Mouse (Mus musculus): ENCODE results near the gene Cox19. TPM values are rescaled to one million over a fixed set of nuclear protein-coding genes. Genes with fewer than 3 reads are reported as not detected.
"Not testable (repeated sequence)": the region's sequence is repeated elsewhere in the genome, so short reads cannot be mapped to it uniquely, and the experiment has no call there.

Cox19 gene
- polyA plus RNA-seq, 1 experiment: 250 TPM

DNA sequence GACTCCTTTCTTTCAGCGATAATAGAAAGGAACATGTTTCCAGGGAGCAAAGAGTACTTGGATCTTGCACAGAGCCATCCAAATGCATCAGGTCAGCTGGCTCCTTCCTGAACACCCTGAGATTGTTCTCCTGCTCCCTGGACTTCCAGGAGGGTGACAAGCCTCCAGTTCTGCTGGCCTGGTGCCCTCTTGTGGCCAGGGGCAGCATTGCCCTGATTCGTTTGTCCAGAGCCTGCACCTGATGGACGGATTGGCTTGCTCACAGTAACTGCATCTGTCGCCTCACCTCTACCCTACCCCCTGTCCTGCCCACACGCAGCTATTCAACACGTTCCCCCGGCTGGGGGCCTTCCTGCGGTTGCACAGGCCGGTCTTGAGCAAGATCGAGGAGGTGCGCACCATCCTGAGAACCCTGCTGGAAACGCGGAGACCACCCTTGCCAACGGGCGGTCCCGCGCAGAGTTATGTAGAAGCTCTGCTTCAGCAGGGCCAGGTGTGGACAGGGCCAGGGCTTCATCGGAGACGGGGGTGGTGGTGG, 4.1 kb upstream of the Cox19 start:
- no peak overlapping the region for H3K27ac ChIP-seq (replicated peaks; ENCODE audit: low read depth, low read length)
- H3K4me1 ChIP-seq (ENCODE audit: control insufficient read depth, insufficient read depth, insufficient read length, low read length): no peaks in the 10 kb centered on the region
- H3K4me3 ChIP-seq (ENCODE audit: insufficient read depth, low read depth, low read length): no peak overlapping the region

DNA sequence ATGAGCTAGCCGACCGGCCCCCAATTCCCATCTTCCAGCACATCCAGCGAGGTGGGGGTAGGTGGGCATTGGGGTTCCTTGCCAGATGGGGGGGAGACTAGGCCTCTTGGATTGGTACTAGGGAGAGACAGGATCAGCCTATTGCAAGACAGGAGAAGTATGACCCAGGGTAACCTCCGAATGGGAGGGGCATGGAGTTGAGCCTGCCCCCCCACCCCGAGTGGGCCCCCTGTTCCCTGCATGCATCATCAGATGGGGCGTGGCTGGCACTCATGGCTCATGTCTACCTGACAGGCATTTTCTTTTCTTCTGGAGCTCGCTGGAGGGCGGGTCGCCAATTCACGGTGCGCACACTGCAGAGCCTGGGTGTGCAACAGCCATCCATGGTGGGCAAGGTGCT, 2.7 kb upstream of the Cox19 start:
- Histone ChIP-seq H3K27ac (replicated peaks; ENCODE audit: low read depth, low read length) (no peak overlapping the region), H3K4me3 (ENCODE audit: insufficient read depth, low read depth, low read length) (no peak overlapping the region), H3K4me1 (ENCODE audit: control insufficient read depth, insufficient read depth, insufficient read length, low read length) (no peaks in the 10 kb centered on the region)

DNA sequence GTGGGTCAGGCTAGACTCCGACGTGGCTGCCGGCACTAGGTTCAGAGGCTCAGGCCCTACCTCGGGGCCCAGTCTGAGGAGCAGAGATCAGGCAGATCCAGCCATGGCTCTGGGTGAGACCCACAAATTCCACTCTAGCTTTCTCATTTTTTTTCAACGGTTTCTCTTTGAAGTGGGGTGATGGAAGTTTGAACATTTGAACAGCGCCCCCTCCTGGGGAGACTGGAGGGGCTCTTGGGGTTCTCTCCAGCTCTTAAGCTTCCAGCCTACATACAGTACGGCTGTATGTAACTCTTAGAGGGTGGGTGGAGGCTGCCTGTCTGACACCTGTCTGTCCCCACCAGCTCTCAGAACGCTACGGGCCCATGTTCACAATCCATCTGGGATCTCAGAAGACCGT, 2.3 kb upstream of the Cox19 start:
- Histone ChIP-seq H3K4me1 (ENCODE audit: control insufficient read depth, insufficient read depth, insufficient read length, low read length) (no peaks in the 10 kb centered on the region), H3K27ac (replicated peaks; ENCODE audit: low read depth, low read length) (no peak overlapping the region), H3K4me3 (ENCODE audit: insufficient read depth, low read depth, low read length) (no peak overlapping the region)

DNA sequence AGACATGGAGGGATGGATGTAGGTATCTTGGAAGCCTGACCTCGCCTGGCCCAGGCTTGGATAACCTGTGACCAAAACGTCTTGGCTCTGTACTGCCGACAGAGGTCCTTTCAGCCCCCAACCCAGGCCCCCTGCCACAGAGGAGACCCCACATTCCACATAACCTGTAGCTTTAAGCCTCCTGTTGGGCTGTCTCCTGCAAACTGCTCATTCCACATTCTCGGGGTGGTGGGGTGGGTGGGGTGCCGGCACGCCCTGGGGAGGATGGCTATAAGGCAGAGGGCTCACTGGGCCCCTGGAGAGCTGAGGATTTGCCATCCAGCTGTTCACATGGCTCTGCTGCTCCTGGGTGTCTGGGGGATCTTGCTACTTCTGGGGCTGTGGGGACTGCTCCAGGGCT, 1.1 kb upstream of the Cox19 start, which contains the start of gene Cyp2w1:
Gene Cyp2w1, plus strand, starts transcription at position 301 of the 400 bp plus-strand sequence.
- no peak within 1 kb of the TSS for H3K27ac ChIP-seq (replicated peaks; ENCODE audit: low read depth, low read length)
- H3K4me3 ChIP-seq (ENCODE audit: insufficient read depth, low read depth, low read length): no peak within 1 kb of the TSS
- H3K4me1 ChIP-seq (ENCODE audit: control insufficient read depth, insufficient read depth, insufficient read length, low read length): no peaks in the 10 kb centered on the region

DNA sequence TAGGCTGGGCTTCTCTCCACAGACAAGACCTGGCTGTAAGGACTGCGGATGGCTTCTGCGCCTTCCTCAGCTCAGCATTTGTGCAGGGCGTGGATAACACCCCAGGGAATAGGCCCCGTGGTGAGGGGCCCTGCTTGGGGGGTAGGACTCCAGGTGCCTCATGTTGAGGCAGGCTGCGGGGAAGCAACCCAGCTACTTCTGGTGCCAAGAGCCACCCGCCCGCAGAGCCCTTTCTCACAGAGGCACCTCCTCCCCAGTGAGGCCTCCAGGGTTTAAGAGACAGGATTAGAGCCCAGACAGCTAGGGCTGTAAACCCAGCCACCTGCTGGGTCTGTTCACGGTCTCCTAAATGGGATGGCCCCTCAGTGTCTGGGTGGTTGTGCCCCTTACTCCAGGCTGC, 410 bp upstream of the Cox19 start:
- Histone ChIP-seq H3K4me1 (ENCODE audit: control insufficient read depth, insufficient read depth, insufficient read length, low read length) (no peaks in the 10 kb centered on the region), H3K4me3 (ENCODE audit: insufficient read depth, low read depth, low read length) (no peak overlapping the region), H3K27ac (replicated peaks; ENCODE audit: low read depth, low read length) (no peak overlapping the region)

DNA sequence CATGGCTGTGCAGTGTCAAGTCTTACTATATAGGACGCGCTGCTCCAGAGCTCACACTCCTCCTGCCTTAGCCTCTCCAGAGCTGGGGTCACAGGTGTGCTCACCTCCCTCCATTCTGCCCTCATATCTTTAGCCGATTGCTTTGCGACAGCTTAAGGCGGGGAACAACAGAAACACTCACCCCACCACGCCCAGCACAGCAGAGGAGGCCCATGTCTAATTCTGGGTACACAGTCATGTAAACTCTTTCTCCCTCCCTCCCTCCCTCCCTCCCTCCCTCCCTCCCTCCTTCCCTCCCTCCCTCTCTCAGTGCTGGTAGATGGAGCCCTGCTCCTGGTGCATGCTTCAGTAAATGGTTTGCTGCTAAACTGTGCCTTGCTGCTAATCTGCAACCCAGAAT, 1.5 kb downstream of the Cox19 start:
- peaks cover 4% of the 10 kb centered on the region; the same call in 1 of the 2 replicates for H3K4me1 ChIP-seq (ENCODE audit: control insufficient read depth, insufficient read depth, insufficient read length, low read length)
- no peak overlapping the region for H3K4me3 ChIP-seq (ENCODE audit: insufficient read depth, low read depth, low read length)
- no peak overlapping the region for H3K27ac ChIP-seq (replicated peaks; ENCODE audit: low read depth, low read length)

DNA sequence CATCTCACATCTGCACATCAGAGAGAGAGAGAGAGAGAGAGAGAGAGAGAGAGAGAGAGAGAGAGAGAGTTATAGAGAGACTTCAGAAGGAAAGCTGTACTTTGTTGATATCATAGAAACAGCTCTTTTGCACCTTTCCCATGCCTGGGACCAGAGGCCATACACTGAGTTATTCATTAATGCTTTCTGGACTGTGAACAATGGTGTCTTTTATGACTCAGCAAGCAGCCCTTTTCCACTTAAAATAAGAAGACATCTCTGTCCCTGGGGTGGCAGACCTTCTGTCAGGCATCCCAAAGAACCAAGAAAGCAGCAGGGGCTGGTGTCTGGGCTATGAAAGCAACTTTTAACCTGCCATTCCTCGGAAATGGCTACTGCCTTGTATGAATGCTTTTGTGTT, 4.0 kb downstream of the Cox19 start:
- Histone ChIP-seq H3K4me1 (ENCODE audit: control insufficient read depth, insufficient read depth, insufficient read length, low read length) (peaks cover 4% of the 10 kb centered on the region; the same call in 1 of the 2 replicates), H3K27ac (replicated peaks; ENCODE audit: low read depth, low read length) (no peak overlapping the region), H3K4me3 (ENCODE audit: insufficient read depth, low read depth, low read length) (no peak overlapping the region)

DNA sequence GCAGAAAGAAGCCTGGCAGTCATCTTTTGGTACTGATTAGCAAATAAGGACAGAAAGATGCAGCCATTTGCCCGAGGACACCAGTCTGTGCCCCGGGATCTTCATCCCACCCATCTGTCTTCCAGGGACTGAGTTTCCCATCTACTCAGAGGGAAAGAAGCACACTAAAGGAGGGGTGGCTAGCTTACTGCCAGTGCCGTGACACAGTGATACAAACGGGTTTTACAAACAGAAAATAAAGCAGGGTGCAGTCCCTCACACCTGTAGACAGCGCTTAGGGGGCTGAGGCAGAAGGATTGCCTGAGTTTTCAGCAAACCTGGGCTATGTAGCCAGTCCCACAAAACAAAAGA, 5.9 kb downstream of the Cox19 start:
- peak overlapping the region; percentile 11; the same call in 1 of the 2 replicates for H3K27ac ChIP-seq (replicated peaks; ENCODE audit: low read depth, low read length)
- peaks cover 4% of the 10 kb centered on the region; the same call in 1 of the 2 replicates for H3K4me1 ChIP-seq (ENCODE audit: control insufficient read depth, insufficient read depth, insufficient read length, low read length)
- H3K4me3 ChIP-seq (ENCODE audit: insufficient read depth, low read depth, low read length): peak overlapping the region; percentile 19; the same call in 1 of the 2 replicates

DNA sequence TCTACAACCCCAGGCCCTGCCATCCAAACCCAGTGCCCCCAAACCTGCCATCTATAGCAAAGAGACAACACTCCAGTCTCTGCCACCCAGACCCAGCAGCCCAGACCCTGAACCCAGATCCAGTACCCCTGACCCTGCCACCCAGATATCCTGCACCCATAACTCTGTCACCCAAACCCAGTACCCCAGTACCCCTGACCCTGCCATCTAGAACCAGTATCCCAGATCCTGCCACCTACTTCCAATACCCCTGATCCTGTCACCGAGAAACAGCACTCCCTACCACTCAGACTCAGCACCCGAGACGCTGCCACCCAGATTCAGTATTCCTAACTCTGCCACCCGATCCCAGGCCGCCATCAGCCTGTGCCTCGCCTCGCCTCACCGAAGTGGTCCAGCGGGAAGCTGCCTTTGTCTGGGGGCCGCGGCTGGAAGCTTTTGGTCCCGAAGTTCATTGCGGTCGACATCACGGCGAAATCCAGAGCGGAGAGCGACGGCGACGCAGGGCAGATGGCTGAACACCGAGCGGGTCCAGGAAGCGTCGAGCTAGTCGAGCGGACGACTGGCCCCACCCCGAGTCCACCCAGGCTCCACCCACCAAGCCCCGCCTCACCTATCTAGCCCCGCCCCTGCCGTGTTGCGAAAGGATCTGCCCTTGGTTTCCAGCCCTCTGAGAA, 6.4 kb downstream of the Cox19 start:
- H3K27ac ChIP-seq (replicated peaks; ENCODE audit: low read depth, low read length): peak overlapping the region; percentile 94
- peak overlapping the region; percentile 96 for H3K4me3 ChIP-seq (ENCODE audit: insufficient read depth, low read depth, low read length)
- H3K4me1 ChIP-seq (ENCODE audit: control insufficient read depth, insufficient read depth, insufficient read length, low read length): peaks cover 4% of the 10 kb centered on the region; the same call in 1 of the 2 replicates

DNA sequence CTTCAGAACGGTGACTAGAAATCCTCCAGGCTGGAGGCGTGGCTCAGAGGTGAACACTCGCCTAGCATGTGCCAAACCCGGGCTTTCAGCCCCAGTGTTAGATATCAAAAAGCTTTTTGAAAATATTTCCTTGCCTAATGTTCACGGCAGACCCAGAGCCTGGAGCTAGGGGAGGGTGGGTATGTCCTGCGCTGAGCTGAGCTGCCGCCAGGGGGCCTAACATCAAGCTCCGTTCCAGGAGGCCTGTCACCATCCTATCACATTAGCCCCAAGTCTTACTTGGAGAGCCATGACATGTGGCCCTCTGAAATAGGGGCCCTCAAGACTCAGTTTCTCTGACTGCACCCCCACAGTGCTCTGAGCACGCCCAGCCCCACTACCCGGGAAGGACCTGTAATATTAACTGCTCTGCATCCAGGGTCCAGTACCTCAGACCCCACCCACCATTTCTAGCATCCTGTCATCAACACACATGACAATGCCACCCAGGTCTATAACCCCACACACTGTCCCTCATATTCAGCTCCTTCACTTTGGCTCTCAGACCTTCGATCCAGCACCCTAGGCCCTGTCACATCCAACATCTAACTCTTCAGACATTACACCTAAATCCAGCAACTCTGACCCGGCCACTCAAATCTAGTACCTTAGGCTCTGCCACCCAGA, 7.1 kb downstream of the Cox19 start:
- H3K27ac ChIP-seq (replicated peaks; ENCODE audit: low read depth, low read length): peak overlapping the region; percentile 94
- H3K4me3 ChIP-seq (ENCODE audit: insufficient read depth, low read depth, low read length): peak overlapping the region; percentile 96
- peaks cover 4% of the 10 kb centered on the region; the same call in 1 of the 2 replicates for H3K4me1 ChIP-seq (ENCODE audit: control insufficient read depth, insufficient read depth, insufficient read length, low read length)

DNA sequence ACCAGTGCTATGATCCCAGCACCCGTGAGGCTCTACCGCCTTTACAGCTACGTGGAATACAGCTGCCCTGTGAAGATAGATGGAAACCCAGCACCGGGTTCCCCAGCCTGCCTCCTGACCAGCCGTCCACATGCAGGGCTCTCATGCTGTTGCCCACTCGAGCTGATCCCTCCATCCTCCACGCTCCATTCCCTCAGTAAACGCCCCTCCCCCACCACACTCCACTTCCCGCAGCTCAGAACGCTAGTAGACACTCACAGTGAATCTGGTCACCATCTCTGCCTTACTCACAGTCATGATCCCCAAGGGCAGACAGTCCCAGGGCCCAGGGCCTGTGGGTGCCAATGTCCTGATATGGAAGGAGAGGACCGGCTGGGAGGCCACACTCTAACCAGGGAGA, 12.3 kb downstream of the Cox19 start:
- H3K4me3 ChIP-seq (ENCODE audit: insufficient read depth, low read depth, low read length): no peak overlapping the region
- 0 out of 2 replicates have a peak overlapping the region, but pooled peaks have one; percentile 53 for H3K27ac ChIP-seq (replicated peaks; ENCODE audit: low read depth, low read length)
- peaks cover 7% of the 10 kb centered on the region; the same call in 1 of the 2 replicates for H3K4me1 ChIP-seq (ENCODE audit: control insufficient read depth, insufficient read depth, insufficient read length, low read length)

DNA sequence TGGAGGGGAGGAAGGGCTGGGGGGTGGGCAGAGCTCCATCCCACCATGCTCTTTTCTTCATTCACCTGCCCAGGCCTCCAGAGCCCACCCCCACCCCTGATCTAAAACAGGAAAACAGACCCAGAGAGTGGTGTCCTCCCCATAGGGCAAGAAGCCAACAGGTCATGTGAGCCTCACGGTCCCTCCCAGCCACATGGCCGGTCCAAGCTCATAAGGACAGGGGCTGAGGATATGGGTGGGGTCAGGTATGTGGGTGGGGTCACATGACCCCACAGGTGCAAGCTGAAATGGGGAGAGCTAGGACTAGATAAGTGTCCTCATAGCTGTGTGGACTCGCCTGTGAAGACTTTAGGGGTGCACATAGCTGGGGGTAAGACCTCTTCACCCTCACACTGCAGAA, 12.8 kb downstream of the Cox19 start:
- Histone ChIP-seq H3K27ac (replicated peaks; ENCODE audit: low read depth, low read length) (0 out of 2 replicates have a peak overlapping the region, but pooled peaks have one; percentile 53), H3K4me1 (ENCODE audit: control insufficient read depth, insufficient read depth, insufficient read length, low read length) (peaks cover 8% of the 10 kb centered on the region; the same call in 1 of the 2 replicates), H3K4me3 (ENCODE audit: insufficient read depth, low read depth, low read length) (no peak overlapping the region)

DNA sequence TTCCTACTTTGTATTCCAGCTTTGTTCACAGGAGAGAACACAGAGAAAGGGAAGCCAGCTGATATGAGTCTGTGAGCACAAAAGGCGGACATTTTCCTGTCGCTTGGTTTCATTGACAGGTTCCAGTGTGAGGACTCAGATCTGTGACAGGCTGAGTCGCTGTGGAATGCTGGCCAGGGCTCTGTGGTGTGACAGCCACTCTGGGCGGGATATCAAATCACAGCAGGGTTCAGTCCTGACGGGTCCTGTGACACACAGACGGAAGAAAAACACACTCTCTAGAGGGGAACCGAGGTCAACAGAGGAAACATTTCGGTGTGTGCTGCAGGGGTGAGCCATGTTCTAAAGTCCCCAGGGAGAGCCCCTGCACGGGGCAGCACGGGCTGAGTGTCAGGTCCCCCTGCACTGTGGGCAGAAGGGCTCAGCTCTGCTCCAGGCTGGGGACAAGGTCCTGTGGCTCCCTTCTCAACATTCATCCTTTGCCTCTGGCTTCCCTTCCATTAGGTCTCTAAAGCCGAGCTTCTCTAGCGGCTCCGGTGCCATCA, 13.3 kb downstream of the Cox19 start:
- Histone ChIP-seq H3K4me1 (ENCODE audit: control insufficient read depth, insufficient read depth, insufficient read length, low read length) (peaks cover 11% of the 10 kb centered on the region; the same call in 1 of the 2 replicates), H3K4me3 (ENCODE audit: insufficient read depth, low read depth, low read length) (no peak overlapping the region), H3K27ac (replicated peaks; ENCODE audit: low read depth, low read length) (peak overlapping the region; percentile 53)

DNA sequence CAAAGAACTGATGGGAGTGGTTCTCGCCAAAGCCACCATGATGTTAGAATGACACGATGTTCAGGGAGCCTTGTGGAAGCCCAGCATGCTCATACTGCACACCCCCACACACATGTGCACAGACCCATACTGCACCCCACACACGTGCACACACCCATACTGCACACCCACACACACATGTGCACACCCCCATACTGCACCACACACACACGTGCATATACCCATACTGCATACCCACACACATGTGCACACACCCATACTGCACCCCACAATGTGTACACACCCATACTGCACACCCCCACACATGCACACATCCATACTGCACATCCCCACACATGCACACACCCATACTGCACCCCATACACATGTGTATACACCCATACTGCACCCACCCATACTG, 15.6 kb downstream of the Cox19 start:
- H3K4me3 ChIP-seq (ENCODE audit: insufficient read depth, low read depth, low read length): no peak overlapping the region
- peaks cover 11% of the 10 kb centered on the region; the same call in 1 of the 2 replicates for H3K4me1 ChIP-seq (ENCODE audit: control insufficient read depth, insufficient read depth, insufficient read length, low read length)

DNA sequence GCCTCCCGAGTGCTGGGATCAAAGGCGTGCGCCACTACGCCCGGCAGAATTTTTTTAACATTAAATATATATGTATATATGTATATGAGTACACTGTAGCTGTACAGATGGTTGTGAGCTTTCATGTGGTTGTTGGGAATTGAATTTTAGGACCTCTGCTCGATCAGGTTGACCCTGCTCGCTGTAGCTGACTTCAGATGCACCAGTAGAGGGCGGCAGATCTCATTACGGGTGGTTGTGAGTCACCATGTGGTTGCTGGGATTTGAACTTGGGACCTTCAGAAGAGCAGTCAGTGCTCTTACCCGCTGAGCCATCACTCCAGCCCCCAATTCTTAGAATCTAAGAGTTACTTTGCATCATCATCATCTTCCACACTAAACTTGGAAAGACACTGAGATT, 16.8 kb downstream of the Cox19 start:
- H3K27ac ChIP-seq (replicated peaks; ENCODE audit: low read depth, low read length); H3K4me3 ChIP-seq (ENCODE audit: insufficient read depth, low read depth, low read length): not testable (repeated sequence)
- peaks cover 11% of the 10 kb centered on the region; the same call in 1 of the 2 replicates for H3K4me1 ChIP-seq (ENCODE audit: control insufficient read depth, insufficient read depth, insufficient read length, low read length)

More for the DNA sequence above, 15.6 kb downstream of the Cox19 start:
- no peak overlapping the region for H3K27ac ChIP-seq (replicated peaks; ENCODE audit: low read depth, low read length)

Measured in brown adipose tissue, adult 24 weeks (tissue).